Mouse (Mus musculus) cerebellum, postnatal 14 days (tissue): ENCODE measurements around the gene Trip12.

Source experiments
- DNase-seq, 2 experiments: peaks; one replicate each; pipeline ENCODE4 v3.0.0; 2021; ENCODE audit warnings: mixed read lengths in 2 of 2

Gene Trip12

DNA sequence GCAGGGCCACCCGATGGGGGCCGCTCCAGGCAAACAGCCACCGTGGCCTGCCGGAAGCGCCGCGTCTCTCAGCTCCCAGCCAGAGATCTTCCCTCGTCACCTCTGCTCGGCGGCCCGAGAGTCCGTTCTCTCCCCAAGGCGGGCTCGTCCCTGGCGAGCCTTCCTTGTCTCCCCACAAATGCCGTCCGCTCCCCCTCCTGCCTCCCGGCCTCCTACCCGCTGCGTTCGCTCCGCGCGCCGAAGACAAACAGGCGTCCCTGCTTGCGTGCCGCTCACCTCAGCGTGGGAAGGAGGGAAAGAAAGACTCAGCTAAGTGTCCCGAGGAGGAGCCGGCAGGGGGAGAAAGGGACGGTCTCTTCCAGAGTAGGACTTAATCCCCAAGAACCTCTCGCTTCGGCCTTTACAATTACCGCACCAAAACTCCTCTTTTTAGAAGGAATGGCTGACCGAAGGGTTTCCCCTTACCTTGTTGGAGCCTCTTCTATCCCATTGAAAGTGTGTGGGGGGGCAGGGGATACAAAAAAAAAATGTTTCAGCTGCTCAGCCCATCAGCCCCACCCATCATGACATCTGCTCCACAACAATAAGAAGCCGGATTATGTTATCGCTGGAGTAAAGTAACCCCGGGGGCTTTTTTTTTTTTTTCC is at the start of gene Trip12:
TSS of gene Trip12 (minus strand) at position 499 of the 647 bp plus-strand sequence.
- DNase-seq = no peak

DNA sequence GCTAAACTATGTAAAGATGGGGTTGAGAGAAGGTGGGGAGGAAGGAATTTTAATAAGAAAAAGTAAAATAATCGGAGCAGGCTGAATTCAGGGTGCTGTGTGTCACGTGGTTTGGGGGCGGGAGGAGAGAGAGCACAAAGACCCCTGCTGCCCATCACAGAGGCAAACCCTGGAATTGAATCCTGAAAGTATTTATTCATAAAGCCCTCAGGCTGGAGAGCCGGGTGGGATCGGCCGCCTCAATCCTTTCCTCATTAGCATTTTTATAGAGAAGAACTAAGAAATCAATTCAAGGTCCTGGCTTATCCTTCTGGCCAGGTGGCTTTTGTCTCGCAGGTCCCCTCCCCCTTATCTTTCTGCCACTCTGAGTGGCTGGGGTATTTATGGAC is 49.7 kb upstream of the Trip12 start:
- no peak for DNase-seq

DNA sequence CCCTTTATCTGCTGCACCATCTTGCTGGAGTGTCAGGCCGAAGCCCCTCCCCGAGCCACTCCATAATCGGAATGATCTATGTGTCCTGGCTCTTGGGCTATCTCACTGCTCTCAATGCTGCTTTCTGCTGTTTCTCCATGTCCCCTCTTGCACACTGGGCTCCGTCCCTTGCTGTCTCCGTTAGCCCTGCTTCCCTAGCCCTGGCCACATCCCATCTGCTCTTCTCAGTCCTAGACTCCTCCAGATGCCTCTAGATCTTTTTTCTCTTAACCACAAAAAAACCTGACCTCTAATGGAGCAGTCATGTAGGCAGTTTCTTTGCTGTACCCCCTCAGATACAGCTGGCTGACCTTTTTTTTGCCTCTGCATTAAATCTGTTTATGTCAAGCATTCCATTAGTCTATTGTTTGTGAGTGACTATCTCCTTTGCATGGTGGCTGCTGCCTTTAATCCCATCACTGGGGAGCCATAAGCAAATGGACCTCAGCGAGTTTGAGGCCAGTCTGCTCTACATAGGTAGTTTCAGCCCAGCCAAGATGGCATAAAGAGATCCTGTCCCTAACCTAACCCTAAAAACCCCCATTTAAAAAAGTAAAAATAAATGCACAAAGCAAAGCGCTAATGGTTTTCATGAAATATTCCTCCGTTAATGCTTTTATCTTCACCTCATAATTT is 49.2 kb upstream of the Trip12 start:
- no peak for DNase-seq

DNA sequence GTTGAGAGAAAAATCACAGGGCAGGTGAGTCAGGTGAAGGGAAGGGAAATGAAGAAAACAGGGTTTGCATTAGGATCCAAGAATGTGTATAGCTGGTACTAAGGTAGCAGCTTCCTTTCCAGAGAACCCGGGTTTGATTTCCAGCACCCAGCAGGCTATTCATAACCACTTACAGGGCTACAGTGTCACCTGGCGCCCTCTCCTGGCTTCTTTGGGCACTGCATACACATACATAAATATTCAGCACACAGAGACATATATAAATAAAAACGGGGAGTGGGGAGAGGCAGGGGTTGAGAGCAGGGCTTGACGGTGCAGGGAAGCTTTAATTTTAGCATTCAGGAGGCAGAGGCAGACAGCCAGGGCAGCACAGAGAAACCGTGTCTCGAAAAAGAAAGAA is 45.6 kb upstream of the Trip12 start:
- DNase-seq = peak in 1 of 2 experiments; percentile 9

DNA sequence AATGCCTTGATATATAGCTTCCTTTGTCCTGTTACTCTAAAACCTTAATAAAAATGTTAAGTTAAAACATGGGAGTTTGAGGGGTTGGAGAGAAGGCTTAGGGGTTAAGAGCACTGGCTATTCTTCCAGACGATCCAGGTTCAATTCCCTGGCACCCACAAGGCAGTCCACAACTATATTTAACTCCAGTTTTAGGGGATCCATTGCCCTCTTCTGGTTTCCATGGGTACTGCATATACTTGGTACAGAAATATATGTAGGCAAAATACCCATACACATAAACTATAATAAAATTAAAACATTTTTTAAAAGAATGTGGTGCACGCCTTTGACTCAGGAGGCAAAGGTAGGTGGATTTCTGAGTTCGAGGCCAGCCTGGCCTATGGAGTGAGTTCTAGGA is 44.9 kb upstream of the Trip12 start:
- DNase-seq = peak in 1 of 2 experiments; percentile 15

DNA sequence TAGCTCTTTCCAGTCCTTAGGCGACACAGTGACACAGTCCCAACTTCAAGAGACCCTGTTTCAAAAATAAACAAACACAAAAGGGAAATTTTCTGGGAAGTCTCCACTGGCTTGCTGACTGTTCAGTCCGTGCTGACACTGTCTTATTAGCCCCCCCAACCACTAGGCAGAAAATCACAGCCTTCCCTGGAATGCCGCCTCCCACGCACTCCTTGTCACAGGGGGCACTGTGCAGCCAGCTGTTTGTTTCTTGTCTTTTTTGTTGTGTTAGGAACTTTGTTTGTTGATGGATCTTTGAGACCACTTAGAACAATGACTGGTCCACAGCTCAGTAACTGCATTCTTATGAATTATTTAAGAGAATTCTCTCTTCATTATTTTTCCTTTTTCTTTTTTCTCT is 43.6 kb upstream of the Trip12 start:
- no peak for DNase-seq

DNA sequence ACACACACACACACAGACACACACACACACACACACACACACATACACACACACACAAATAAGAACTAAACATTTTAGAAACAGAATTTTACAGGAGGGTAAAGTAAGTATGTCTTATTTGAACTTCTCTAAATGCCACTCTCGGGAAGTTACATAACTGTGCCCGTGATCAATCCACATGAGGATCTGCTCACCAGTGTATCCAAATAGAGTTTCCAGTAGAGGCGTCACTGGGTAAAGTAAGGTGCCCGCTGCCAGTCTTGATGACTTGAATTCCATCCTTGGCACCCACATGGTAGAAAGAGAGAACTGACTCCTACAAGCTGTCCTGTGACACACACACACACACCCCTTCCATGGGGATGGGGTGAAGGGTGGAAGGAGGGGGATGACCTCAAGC is 42.6 kb upstream of the Trip12 start:
- DNase-seq = no peak

DNA sequence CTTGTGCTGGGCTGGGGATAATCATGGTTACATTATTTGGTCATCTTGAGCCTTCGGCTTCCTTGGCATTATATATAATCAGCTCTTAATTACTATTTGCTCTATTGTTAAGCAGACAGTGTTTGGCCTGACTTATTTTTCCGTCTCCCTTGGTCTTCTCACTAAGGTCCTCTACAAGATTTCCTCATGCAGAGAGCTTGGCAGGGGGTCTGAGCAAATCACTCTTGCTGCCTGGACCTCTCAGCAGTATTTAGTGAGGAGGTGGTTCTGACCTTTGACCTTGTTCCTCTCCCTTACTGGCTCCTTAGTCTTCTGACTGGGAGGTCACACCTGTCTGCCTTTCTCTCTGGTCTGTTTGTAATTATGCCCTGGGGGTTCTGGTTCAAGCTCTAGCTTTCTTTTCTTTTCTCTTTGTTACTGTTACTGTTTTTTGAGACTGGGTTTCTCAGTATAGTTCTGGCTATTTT is 41.8 kb upstream of the Trip12 start:
- DNase-seq = no peak

DNA sequence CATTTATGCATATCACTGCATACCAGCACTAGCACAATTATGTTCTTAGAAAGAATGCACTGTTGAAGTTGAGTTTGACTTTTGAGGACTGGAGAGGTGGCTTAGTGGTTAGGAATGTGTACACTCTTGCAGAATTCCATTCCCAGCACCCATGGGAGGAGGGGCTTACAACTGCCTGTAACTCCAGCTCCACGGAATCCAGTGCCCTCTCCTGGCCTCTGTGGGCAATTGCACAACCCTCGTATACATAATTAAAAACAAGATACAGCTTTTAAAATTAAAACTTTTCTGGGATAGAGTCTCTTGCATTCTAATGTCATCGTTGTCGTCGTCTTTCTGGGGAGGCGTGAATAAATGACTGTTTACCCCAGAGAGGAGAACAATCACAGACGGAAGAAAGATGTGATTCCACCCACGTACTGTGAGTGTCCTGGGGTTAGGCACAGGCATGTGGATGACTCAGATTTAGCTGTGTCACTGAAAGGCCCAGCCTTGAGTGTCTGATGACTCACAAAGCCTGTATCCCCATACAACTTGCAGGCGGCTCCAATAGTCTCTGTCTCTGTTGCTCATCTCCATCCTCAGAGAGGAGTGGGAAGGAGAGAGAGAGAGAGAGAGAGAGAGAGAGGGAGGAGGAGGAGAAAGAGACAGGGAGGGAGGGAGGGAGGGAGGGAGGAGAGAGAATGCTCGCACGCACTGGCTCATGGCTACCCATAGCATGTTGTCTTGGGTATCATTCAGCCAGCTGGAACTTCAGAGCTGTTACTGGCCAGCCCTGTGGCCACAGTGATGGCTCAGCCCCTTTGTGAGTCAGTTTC is 41.1 kb upstream of the Trip12 start:
- no peak for DNase-seq

DNA sequence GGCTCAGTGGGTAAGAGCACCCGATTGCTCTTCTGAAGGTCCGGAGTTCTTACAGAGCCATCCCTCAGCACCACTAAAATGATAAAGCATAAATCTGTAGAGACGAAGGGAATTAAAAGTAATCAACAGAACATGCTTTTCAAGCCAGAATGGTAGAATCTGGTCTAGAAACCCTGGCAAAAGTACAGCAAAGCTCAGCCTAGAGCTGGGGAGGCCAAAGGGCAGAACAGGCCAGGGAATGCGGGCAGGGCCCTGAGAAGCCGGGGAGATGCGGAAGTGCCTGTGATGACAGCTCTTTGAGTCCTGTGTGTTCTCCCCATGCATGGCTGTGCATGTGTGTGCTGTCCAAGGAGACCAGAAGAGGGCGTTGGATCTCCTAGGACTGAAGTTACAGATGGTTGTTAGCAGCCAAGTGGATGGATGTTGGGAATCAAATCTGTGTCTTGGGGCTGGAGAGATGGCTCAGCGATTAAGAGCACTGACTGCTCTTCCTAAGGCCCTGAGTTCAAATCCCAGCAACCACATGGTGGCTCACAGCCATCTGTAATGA is 39.3 kb upstream of the Trip12 start:
- no peak for DNase-seq

DNA sequence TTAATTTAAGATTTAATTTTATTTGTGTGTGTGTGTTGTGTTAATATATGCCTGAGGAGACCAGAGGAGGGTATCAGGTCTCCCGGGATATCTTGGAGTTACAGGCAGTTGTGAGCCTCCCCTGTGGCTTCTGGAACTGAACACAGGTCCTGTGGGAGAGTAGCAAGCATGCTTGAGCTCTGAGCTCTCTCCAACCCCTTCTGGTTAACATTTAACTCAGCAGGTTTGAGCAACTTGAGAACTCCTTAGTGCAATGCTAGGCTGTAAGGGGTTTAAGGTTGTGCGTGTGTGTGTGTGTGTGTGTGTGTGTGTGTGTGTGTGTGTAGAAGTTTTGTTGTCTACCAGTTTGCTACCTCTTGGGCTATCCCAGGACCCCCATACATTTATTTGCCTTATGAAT is 37.3 kb upstream of the Trip12 start:
- no peak for DNase-seq

DNA sequence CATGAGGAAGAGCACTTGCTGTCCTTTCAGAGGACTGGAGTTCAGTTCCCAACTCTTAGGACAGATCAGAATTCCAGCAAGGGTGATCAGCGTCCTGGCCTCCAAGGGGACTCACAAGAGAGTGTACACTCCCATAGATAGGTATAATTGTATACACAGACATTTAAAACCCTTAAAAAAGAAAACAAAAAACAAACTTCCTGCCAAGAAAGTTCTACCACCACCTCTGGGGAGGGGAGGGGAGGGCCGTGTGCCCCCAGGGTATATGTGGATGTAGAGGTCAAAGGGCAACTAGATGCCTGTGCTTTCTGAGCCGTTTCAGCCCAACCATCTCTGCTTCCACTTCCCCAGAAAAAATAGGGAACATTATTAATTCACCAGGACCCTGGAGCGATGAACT is 32.6 kb upstream of the Trip12 start:
- DNase-seq = no peak

DNA sequence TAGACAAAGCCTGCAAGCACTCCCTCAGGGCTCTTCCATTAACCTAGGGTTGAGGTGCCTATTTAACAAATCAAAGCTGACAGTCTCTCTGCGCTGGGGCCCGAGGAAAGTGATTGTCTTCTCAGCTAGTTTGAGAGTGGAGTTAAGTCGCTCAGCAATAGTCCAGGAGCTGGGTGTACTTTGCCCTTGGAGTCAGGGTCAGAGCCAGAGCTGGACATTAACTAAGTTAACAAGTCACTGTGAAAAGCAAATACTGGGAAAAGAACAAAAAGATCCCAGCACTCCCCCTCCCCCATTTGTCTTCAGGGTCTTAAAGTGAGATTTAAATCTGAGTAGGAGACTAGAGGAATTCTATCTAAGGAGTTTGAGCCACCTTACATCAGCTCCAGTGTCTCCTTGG is 31.8 kb upstream of the Trip12 start:
- DNase-seq = no peak

DNA sequence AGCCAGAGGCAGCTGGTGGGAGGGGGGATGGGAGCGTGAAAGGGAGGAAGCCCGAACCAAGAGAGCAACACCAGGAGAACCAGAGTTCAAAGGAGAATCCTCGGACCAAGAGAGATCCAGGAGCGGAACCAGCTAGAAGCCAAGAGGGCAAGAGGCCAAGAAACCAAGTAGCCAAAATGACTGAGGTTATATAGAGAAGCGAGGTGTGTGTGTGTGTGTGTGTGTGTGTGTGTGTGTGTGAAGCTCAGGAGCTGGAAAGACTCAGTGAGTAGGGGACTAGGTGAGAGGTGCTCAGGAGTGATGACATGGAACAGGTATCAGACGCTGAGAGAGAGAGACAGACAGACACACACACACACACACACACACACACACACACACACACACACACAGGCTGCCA is 30.8 kb upstream of the Trip12 start:
- no peak for DNase-seq

DNA sequence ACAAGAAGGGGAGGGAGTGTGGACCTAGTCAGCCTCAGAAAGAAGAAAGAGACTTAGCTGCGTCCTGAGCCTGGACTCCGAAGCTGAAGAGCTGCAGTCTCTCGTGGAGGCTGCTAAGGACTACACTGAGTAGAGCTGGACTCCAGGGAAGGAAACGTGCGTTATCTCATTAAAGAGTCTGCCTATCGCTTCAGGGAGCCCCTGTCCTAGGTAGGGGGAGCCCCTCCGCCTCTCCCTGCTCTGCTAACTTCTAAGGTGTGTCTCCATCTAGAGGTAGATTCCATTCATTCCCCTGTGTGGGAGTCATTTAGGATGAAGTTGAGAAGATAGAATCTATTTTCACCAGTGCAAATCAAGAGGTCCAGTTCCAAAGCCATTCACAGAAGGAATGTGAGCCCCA is 29.2 kb upstream of the Trip12 start:
- no peak for DNase-seq

DNA sequence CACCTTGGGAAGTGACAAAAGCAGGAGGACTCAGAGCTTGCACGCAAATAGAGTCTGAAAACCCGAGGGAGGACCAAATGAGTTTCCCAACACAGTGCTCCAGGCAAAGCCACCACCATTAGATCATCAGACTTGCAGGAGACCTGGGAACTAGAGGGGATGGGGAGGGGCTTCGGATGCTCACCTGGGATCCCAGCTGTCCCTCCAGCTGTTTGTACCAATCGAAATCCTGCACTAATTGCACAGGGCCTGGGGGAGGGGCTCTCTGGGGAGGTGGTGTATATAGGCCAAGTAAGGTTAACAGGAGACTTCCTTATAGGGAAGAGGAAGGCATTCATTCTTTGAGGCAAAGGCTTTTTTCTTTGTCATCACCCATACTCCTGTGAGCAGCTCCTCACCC is 28.5 kb upstream of the Trip12 start:
- DNase-seq = no peak

DNA sequence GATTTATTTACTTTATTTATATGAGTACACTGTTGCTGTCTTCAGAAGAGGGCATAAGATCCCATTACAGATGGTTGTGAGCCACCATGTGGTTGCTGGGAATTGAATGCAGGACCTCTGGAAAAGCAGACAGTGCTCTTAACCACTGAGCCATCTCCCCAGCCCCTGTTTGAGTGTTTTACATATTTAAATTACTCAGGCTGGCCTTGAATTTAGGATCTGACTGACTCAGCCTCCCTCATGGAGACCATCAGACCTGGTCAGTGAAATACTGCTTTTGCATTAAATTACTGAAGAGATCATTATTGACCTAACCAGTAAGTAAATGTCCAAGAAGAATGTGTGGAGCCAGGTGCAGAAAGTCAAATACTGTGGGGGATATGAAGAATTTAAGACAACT is 28.0 kb upstream of the Trip12 start:
- no peak for DNase-seq

DNA sequence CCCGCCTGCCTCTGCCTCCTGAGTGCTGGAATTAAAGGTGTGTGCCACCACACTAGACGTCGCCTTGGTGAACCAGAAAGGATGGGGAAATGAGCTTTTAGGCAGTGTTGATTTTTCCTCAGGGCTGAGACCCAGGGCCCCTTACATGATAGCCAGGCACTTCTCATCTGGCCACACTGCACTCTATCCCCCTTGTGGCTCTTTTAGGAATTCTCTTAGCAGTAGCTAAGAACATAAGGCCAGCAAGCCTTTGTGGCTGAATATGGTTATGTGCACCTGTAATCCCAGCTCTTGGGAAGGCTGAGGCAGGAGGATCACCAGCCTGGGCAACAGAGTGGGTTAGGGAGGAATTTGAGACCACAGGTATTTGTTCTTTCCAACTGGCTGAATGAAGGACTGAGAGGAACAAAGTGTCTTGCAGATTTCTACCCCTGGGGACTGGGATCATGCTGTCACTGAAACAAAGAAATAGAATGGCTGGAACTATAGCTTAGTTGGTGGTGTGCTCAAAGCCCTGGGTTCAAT is 26.5 kb upstream of the Trip12 start:
- no peak for DNase-seq

DNA sequence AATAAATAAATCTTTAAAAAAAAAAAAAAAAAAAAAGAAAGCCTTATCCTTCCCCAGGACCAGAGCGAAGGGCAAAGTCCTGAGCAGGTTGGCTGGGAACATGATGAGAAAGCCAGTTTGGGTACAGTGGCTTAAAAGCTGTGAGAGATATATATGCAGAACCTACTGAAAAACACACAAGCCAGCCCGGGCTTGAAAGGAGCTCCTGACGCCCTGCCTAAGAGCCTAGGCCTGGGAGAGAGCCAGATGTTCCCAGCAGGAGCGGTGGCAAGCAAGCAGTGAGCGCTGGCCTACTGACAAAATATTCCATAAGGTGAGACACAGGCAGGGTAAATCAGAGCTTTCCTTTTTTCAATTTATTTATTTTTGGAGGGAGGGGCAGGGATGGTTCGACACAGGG is 25.9 kb upstream of the Trip12 start:
- peak in 1 of 2 experiments; percentile 7 for DNase-seq

DNA sequence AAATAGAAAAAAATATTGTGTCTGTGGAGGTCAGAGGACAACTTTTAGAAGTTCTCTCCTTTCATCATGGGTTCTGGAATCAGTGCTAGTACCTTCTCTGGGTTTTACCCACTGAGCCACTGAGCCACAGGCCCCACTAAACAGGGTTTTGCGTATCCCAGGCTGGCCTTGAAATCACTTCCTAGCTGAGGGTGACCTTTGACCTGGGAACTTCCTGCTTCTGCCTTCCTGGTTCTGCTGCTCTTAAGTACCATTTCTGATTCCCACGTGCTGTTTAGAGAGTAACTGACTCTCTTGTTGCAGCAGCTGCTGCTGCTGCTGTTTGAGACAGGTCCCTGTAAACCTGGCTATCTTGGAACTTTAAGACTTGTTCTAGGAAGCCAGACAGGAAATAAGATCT is 24.3 kb upstream of the Trip12 start:
- no peak for DNase-seq

DNA sequence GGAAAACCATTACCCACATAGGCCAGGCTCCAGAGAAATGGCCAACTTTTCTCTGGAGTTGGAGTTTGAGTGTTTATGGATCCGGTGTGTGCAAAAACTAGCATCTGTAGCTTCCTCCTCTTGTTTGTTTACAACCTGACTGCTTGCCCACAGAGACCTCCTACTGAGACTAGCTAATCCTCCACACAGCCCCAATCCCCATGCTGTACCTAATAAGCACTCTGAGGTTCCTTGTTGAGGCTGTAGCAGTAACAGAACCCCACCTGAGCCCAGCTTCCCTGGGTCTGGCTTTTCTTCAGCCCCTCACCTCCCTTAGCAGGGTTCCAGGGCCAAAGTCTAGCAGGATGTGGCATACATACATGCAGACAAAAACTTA is 20.9 kb upstream of the Trip12 start:
- DNase-seq = no peak

DNA sequence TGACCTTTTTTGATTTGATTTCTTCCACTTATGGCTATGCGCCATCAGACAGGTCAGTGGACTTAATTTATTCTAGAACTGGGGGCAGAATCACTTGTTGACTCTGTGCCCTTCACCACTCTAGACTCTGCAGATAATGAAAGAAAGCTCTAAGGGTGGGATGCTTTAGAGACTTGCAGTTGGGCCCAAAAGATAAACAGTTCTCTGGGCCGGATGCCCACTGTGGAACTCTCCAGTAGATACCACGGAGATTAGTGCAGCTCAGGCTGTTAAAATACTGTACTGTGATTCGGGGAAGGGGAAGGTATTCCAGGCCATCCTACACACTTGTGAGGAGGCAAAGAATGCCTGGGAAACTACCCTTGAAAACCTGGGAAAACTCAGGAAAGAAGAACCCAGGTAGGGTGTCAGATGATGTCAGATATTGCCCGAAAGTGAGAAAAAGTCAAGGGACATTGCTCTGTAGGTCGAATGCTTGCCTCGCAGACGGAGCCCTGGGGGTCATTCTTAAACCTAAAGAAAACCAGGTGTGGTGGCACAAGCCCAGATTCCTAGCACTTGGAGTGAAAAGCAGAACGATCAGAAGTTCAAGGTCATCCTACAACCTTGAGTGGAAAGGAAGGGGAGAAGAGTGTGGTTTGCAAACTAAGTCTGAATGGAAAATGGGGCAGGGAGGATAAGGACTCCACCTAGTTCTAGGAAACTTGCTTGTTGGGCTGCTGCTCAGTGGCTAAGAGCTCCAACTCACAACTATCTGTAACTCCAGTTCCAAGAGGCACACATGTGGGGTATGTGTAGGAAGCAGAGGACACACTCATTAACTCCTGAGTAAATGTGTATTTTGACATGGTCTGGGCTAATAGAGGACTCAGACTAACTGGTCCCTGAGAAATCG is 20.3 kb upstream of the Trip12 start:
- DNase-seq = no peak
